Mouse (Mus musculus) NIH3T3 (cell line): Measurements from ENCODE around the gene Pef1.

ENCODE experiments used
- DNase-seq: peaks from one replicate; pipeline ENCODE4 v3.0.0-alpha.2; 2012; ENCODE audit warnings: low read depth

The Pef1 gene

DNA sequence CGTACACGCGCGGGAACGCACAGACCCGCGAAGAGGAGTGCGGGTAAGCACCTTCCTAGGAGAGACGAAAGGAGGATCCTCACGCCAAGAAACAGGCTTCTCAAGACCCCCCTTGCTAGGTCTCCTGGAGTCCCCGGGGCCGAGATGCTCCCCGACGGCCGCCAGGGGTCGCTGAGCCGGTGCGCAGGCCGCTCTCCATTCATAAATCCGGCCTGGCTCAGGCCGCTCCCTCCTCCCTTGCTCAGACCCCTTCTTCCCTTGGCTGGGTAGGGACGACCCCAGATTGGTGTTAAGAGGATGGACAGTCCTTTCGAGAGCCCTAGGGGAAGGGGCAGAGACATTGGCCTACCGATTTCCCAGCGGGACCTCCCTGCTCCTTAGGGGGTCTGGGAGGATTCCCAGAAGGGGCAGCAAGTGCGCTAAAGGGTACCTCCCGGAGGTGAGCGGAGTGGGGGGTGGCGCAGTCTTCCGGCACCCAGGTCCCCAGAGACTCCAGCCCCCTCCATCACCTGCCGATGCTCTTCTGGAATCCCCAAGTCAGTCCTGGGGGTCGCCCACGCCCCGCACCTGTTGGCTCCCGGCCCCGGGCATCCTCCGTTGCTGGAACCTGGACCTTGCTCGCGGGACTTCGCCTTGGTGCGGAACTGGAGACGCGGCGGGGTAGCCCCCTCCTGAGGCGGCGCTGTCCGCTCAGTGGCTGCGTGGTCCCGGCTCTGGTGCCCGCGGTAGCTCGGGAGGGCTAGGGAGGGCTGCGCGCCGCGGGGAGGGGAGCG lies 36.3 kb downstream of the Pef1 start:
- peak; percentile 90 for DNase-seq

DNA sequence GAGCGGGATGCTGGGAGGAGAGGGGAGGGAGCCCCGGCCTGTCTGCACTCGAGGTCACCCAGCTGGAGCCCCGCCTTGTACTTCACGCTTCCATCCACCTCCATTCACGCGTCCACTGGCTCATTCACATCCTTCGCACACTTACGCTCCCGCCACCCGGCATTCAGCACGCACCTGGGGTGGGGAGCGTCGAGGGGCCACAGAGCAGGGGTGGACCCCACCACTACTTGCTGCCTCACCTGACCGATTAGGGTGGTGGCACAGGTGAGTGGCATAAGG lies 36.8 kb downstream of the Pef1 start, which contains the start of gene Hcrtr1:
TSS of gene Hcrtr1 (minus strand) at position 146 of the 279 bp plus-strand sequence.
- DNase-seq = no peak

DNA sequence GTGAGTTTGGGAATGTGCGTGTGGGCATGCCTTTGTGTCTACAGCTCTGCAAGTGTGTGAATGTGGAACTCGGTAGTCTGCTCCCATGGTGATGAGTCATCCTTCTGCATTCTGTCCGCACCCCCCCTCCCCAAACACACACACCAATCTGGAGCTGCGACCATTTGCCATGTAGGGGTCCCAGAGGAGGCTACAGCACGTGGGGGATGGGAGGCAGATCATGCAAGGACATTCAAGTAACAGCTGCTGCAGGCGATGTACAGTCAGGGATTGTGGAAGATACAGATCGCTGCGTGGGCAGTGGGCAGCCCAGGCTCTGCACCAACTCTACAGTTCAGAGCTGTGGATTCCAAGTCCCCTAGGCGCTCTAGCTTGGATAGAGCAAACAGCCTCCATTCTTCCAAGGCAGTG lies 38.6 kb downstream of the Pef1 start:
- DNase-seq = peak; percentile 55

DNA sequence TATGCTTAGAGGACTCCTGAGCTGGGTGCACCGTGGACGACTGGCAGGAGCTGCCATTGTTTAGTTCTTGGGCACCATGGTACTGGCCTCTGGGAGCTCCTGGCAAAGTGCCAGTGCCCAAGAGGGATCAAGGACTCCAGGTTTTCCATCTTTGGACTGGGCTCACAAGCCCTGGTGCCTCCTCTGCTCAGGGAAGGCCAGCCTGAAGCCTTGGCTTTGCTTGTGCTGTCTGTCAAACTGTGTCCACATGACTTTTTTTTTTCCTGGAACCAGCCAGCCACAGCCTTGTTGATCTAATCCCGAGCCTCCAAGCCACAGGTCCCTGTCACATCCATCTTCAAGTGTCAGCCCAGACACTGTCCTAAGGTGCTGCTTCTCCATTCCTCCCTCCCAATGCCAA lies 39.4 kb downstream of the Pef1 start:
- DNase-seq = no peak

GRCm38 (mm10) chr4:130148405-130148804 lies 46.0 kb downstream of the Pef1 start:
- no peak for DNase-seq

DNA sequence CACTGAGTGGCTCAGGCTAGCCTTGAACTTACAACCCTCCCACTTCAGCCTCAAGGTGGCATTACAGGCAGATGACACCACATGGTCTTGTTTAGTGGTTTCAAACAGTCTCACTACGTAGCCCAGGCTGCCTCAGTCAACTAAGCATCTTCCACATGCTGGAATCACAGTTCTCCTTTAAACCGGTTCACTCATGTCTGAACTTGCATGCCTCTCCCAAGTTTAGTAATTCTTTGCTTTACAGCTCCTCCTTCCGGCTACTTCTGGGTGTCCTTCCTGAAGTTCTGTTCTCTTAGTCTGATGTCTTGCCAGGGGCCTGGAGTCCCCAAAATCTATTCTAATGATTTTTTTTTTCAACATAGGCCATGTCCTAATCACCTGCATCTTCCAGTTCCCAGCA lies 51.9 kb downstream of the Pef1 start:
- DNase-seq = peak; percentile 88

DNA sequence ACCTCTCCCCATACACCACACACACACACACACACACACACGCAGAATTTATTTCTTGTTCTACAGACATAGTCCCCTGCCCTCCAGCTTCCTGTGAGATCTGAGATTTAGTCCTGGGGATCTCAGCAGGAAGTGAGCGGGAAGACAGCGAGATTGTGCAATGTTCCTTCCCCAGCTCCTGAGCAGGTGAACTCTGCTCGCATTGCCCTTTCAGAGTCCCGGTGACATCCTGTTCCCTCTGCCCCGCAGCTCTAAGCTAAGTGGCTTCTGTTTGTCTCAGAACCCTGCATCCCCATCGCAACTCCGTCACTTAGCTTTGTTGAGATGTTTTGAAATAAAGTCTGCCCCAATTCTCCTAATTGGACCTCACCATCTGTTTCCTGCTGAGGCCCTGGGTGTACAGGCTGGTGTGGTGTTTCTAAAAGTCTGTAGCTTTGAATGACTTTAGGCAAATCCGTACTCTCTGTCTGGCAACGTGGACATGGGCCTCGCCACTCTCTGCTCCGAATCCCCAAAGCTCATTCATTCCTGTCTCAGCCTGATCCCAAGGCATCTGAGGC lies 54.5 kb downstream of the Pef1 start:
- no peak for DNase-seq

DNA sequence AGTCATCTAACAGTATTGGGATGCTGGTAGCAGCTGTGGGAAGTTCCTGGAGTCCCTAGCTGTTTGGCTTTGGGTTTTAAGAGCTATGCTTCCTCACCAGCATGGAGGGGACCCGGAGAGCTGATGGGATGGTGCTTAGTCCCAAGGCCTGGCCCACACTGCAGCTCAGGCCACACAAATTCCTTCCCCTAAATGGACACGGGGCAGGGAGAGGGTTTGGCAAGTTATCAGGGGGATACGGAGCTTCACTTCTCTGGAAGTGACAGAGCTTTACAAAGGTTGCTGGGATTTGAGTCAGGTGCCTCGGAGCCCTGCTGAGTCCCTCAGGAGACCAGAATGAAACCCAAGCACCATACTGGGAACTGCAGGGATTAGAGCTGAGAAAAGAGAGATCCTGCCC lies 59.0 kb downstream of the Pef1 start:
- no peak for DNase-seq

DNA sequence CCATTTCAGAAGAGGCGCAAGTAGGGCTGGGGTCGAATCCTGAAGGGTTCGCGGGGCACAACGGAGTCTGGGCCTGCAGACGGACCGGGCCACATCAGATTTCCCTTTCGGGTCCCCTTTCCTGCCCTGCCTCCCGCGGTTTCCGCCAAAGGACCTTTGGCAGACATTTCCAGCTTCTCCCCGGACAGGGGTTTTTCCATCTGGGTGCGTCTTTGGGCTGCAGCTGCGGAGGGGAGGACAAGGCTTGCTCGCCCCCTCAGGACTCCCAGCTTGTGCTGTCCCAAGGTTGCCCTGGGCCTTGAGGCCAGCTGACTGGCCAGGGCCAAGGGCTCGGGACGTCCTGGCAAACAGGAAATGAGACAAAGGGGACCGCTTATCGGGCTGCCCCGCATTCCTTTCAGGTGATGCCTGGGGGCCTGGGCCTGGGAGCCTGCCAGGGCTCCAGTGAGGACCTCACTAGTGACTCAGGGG lies 61.1 kb downstream of the Pef1 start:
- DNase-seq = no peak

- no peak for DNase-seq
Observed at GRCm38 (mm10) chr4:130164121-130164520, 61.8 kb downstream of the Pef1 start.

DNA sequence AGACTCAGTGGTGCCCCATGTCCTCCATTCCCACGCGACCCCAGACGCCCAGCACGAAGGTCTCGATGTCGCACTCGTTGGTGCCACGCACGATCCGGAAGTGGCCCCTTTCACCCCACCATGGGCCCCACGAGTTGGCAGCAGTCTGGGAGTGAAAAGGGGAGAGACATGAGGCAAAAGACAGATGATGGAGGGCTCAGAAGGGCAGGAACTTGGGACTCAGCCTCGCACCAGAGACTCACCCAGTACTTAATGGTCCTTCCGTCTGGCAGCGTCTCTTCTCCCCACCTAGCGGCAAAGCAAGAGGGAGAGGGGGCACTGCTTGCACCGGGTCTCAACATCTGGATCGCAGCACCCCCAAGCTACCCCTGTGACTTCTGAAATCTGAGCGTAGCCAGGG lies 63.7 kb downstream of the Pef1 start:
- no peak for DNase-seq

- DNase-seq = no peak
Observed at GRCm38 (mm10) chr4:130166592-130166991, 64.2 kb downstream of the Pef1 start.

DNA sequence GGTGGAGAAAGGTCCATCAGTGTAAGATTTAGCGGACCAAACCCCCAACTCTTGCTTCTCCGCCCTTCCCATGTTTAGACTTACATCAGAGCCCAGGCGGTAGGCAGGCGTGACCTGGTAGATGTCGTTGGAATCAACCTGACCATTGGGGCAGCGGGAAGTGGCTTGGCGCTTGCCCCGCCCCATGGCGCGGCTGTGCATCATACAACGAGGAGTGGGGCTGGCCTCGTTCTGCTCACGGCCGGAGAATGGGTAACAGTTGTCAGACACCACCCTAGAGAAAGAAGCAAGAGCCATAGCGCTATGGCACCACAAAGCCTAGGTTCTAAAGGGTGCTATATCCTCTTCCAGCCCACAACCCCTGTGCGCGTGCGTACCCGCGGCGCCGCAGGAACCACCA lies 65.0 kb downstream of the Pef1 start:
- DNase-seq = no peak

DNA sequence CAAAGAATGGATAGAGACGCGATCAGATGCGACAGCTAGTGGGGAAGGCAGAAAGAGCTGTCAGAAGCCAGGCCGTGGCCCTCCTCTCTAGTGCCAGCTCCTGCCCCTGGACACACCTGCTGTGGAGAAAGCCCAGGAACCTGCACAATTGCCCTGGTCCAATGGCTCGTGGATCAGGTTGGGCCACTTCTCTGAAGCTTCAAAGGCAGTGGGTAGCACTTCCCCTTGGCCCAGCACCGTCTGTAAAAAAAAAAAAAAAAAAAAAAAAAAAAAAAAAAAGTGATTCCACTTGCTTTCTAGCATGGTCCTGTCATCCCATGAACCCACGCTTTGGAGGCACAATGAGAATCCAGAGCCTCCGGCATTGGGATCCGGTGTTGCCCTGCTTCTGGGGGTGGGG lies 65.5 kb downstream of the Pef1 start:
- DNase-seq = no peak

DNA sequence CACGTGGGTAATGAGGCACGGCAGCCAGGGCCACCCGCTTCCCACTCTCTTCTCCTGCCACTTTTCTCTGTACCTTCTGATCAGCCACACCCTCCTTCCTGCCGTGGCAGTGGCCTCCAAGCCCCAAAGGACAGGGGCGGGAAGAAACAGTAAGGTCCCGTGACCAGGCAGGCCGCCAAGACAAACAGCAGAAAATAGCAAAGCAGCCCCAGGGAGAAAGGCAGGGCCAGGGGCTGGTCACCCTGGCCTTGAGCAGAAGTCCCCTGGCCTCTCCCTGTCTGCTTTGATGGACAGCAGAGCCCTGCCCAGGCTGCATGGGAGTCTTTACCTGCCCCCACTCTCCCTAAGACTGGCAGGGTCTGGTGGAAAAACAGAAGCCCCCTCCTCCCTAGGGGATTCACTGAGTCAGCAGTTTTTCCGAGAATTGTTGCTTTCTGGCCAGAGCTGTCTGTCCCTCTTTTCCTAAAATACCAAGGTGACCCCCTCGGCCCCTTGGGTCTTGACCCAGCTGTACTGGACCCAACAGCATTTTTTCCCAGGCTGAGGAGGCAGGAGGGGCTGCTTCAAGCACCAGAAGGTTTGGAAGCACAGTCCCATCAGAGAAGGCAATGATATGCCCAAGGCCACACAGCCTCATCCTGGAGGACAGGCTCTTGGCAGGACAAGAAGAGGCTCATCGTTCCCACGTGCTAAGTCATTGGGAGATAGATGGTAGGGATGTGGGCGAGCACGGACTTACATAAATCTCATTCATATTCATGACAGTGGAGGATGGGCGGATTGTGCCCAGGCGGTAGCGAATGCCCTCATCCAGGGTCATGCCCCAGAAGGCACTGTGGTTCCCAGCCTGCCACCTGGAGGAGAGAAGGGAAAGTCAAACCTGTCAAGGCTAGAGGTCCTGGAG lies 66.2 kb downstream of the Pef1 start:
- DNase-seq = peak; percentile 77

DNA sequence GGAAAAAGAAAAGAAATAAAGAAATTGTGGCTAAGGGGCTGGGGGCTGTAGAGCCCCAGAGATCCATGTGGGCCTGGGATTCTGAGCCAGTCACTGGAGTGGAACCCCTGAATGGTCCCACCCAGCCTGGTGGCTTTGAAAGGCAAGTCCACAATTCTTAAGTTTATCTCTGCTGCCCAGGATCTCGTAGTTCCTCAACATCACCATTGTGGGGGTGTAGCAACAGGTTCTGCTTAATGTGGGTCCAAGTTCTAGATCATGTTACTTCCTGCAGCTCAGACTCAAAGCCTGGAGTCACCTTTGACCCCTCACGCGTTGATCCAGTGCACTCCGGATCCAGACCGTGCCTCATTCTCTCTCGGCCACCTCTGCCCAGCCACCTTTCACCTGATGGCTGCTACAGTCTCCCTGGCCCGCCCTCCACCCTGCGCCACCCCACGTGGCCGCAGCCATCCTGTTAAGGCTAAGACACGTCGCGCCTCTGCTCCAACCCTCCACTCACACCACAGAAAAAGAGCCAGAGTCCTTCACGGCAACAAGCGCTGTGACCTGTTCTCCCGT lies 67.1 kb downstream of the Pef1 start:
- DNase-seq = no peak

- DNase-seq = no peak
Observed at GRCm38 (mm10) chr4:130170362-130170761, 68.0 kb downstream of the Pef1 start.

GRCm38 (mm10) chr4:130171951-130172765 lies 69.8 kb downstream of the Pef1 start:
- peak; percentile 82 for DNase-seq

DNA sequence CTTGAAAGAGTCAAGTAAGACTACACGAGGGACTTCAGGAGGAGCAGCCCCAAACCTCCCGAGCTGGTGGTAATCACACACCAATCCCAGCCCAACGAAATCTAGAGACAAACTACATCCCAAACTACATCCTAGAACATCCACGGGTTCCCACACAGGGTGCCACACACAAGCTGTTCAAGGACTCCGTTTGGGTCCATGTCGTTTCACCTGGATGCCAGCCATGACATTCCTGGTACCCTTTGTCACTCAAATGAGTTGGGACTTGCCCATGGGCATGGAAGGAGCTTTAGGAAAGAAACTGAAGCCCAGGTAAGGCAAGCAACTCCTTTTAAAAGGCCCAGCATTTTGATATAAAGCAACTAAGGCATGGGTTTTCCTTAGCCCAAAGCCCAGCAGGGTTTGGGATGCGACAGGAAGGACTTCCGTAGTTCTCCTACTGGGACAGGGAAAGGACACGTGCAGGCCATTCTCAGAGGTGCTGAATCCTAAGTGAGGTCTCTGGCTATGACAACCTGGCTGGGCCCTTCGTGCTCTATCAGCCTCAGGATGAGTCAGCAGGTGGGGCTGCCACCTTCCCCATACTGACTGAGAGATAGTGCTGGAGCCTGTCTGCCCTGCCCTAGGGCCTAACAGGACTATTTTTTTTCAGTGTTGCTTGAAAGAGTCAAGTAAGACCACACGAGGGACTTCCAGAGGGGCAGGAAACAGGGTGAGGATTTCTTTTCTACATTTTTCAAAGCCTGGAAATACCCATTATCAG lies 70.9 kb downstream of the Pef1 start:
- peak; percentile 39 for DNase-seq

- DNase-seq = no peak
Observed at GRCm38 (mm10) chr4:130173911-130174311, 71.6 kb downstream of the Pef1 start.
